Mouse (Mus musculus): ENCODE results near the gene Fbxl12. TPM values are rescaled to one million over a fixed set of nuclear protein-coding genes. Genes with fewer than 3 reads are reported as not detected.

The Fbxl12 gene
- polyA plus RNA-seq, 1 experiment from 2014 or later, result 20.5 TPM

DNA sequence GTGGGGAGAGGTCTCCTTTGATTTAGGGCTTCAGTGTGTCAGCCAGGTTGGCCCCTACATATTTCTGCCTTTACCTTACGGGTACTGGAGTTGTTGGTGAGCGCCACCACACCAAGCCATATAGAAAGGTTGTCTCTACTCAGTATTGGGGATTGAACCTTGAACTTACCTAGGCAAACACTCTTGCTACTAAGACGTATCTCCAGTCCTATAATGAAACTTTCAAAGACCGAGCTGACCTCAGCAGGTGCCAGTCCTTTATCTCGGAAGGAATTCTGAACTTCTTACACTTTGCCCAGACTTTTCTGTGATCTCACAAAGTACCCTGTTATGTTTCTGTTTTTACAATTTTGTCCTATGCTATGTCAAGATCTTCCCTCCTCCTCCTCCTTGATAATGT, 32.6 kb downstream of the Fbxl12 start:
- Histone ChIP-seq H3K9ac (replicated peaks) (no peak overlapping the region), H3K36me3 (0 out of 2 replicates have a peak, but pooled peaks cover 7% of the 10 kb centered on the region), H3K4me2 (replicated peaks) (no peak overlapping the region), H3K4me1 (no peaks in the 10 kb centered on the region; the same call in 1 of the 2 replicates), H3K4me3 (no peak overlapping the region), H3K27me3 (no peaks in the 10 kb centered on the region), H3K27ac (replicated peaks) (no peak overlapping the region), H3K9me3 (no peaks in the 10 kb centered on the region)
- ATAC-seq (ENCODE audit: low FRiP score, low read depth), result no peak
- 85% methylated on average over 5 of the region's 5 CpGs for WGBS

- WGBS, result 92% methylated on average over 5 of the region's 5 CpGs
- Histone ChIP-seq H3K9me3 (no peaks in the 10 kb centered on the region), H3K27me3 (no peaks in the 10 kb centered on the region), H3K9ac (replicated peaks) (no peak overlapping the region), H3K4me3 (no peak overlapping the region), H3K4me2 (replicated peaks) (no peak overlapping the region), H3K27ac (replicated peaks) (no peak overlapping the region), H3K4me1 (peaks cover 7% of the 10 kb centered on the region), H3K36me3 (0 out of 2 replicates have a peak, but pooled peaks cover 7% of the 10 kb centered on the region)
- ATAC-seq (ENCODE audit: low FRiP score, low read depth), result no peak
Measured at GRCm38 (mm10) chr9:20609831-20610464, 34.6 kb downstream of the Fbxl12 start.

DNA sequence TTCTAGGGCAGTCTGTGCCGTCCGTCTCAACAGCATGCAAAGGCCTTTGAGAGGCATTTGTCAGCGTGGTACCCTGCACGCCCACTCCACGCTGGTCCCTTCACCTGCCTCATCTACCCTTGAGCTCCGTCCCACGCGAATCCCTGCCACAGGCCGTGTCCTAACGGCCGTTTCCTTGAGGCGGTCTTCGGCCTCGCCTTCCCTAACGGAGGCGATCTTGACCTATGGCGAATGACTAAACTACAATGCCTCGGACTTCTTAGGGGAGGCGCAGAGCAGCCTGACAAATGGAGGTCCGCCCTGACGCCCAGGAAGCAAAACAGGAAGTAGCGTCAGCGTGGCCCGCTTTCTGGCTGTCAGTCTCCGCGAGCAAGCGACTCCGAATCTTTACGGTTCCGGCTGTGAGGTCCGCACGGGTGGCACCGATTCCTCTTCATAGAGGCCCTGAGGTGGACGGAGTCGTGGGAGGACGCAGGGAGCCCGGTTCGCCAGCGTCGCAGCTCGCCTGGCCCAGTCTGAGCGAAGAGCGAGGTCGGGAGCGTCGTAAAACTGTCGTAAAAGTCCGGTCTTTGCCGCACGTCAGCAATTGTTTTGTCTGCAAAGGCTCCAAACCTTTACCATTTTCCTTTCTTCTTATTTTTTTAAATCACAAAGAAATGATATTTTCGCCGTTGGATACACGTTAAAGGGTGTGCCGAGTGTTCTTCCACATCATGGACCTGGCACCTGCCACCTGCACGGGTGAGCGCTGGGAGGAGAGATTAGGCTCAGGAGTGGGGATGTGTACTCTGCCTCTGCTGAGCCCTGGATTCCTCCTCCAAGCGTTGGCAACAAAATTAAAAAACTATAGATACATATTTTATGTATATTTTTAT, 37.2 kb downstream of the Fbxl12 start:
- under 1% methylated on average over 57 of the region's 57 CpGs for WGBS

GRCm38 (mm10) chr9:20606269-20606668, 38.3 kb downstream of the Fbxl12 start:
- WGBS, result 94% methylated on average over 1 of the region's 1 CpGs
- Histone ChIP-seq H3K27me3 (no peaks in the 10 kb centered on the region), H3K9me3 (no peaks in the 10 kb centered on the region), H3K27ac (replicated peaks) (no peak overlapping the region), H3K4me2 (replicated peaks) (peak overlapping the region; percentile 65), H3K4me3 (peak overlapping the region; percentile 71), H3K36me3 (peaks cover 9% of the 10 kb centered on the region; the same call in 1 of the 2 replicates), H3K9ac (replicated peaks) (no peak overlapping the region; the same call in 1 of the 2 replicates), H3K4me1 (peaks cover 7% of the 10 kb centered on the region)
- no peak for ATAC-seq (ENCODE audit: low FRiP score, low read depth)

More for the DNA sequence above, 37.2 kb downstream of the Fbxl12 start:
- peak overlapping the region; percentile 95 for H3K27ac ChIP-seq (replicated peaks)
- H3K4me2 ChIP-seq (replicated peaks), result peak overlapping the region; percentile 65
- peak; percentile 89 for ATAC-seq (ENCODE audit: low FRiP score, low read depth)
- no peaks in the 10 kb centered on the region for H3K9me3 ChIP-seq
- peak overlapping the region; percentile 71 for H3K4me3 ChIP-seq
- H3K36me3 ChIP-seq, result 0 out of 2 replicates have a peak, but pooled peaks cover 7% of the 10 kb centered on the region
- peaks cover 7% of the 10 kb centered on the region for H3K4me1 ChIP-seq
- no peaks in the 10 kb centered on the region for H3K27me3 ChIP-seq
- peak overlapping the region; percentile 78 for H3K9ac ChIP-seq (replicated peaks)

DNA sequence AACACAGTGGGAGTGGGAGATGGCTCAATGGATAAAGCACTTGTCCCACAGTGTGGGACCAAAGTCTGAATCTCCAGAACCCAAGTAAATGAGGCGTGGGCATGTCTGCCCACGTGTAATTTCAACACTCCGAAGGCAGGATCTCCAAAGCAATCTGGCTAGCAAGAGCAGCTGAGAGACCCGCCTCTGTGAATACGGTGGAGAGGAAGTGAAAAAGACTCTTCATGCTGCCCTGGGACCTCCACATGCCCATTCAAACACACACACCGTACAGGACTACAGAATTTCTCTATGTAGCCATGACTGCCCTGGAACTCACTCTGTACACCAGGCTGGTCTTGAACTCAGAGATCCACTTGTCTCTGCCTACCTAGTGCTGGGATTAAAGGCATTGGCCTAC, 43.3 kb downstream of the Fbxl12 start:
- Histone ChIP-seq H3K9me3 (no peaks in the 10 kb centered on the region), H3K9ac (replicated peaks) (no peak overlapping the region), H3K27me3 (no peaks in the 10 kb centered on the region), H3K4me1 (0 out of 2 replicates have a peak, but pooled peaks cover under 1% of the 10 kb centered on the region), H3K4me3 (no peak overlapping the region), H3K4me2 (replicated peaks) (no peak overlapping the region), H3K27ac (replicated peaks) (no peak overlapping the region), H3K36me3 (peaks cover 14% of the 10 kb centered on the region)
- no peak for ATAC-seq (ENCODE audit: low FRiP score, low read depth)
- 83% methylated on average over 6 of the region's 6 CpGs for WGBS

DNA sequence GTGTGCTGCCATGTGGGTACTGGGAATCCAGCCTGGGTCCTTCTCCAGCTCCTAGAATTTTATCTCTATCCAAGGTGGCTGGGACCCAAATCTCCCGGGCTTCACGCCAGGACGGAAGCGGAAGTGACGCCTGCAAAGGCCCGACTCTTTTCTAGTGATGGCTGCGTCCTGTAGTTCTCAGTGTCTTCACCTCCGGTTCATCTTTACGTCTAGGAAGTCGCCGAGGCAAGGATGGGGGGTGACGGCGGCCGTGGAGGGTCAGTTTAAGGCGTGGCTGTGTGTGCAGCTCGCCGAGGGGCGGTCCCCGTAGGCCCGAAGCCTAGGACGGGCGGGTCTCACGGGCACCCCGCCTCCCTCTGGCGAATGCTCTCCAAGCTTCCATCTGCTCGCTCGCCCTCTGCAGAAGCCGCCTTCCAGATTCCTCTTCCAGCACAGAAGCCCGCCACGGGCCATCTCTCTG, 63.4 kb downstream of the Fbxl12 start, which contains the start of gene Zfp846:
Zfp846 (plus strand) TSS at position 117 of the 460 bp plus-strand sequence.
- Histone ChIP-seq H3K4me2 (replicated peaks) (peak within 1 kb of the TSS; percentile 59), H3K4me1 (peaks cover 3% of the 10 kb centered on the region), H3K27me3 (peaks cover 17% of the 10 kb centered on the region), H3K9me3 (no peaks in the 10 kb centered on the region), H3K9ac (replicated peaks) (peak within 1 kb of the TSS; percentile 77), H3K4me3 (peak within 1 kb of the TSS; percentile 62), H3K27ac (replicated peaks) (peak within 1 kb of the TSS; percentile 89), H3K36me3 (no peaks in the 10 kb centered on the region)
- WGBS, result under 1% methylated on average over 30 of the region's 30 CpGs
- ATAC-seq (ENCODE audit: low FRiP score, low read depth), result peak; percentile 98

GRCm38 (mm10) chr9:20576591-20576990, 68.0 kb downstream of the Fbxl12 start:
- 76% methylated on average over 2 of the region's 2 CpGs for WGBS

GRCm38 (mm10) chr9:20571060-20571459, 73.5 kb downstream of the Fbxl12 start:
- no peak for ATAC-seq (ENCODE audit: low FRiP score, low read depth)
- H3K4me2 ChIP-seq (replicated peaks), result no peak overlapping the region
- no peak overlapping the region for H3K4me3 ChIP-seq
- H3K4me1 ChIP-seq, result no peaks in the 10 kb centered on the region
- H3K36me3 ChIP-seq, result no peaks in the 10 kb centered on the region
- no peak overlapping the region for H3K9ac ChIP-seq (replicated peaks)
- H3K27me3 ChIP-seq, result peaks cover 12% of the 10 kb centered on the region
- no peaks in the 10 kb centered on the region for H3K9me3 ChIP-seq
- H3K27ac ChIP-seq (replicated peaks), result no peak overlapping the region

More at GRCm38 (mm10) chr9:20576591-20576990, 68.0 kb downstream of the Fbxl12 start:
- Histone ChIP-seq H3K4me3 (no peak overlapping the region), H3K9ac (replicated peaks) (no peak overlapping the region), H3K4me1 (no peaks in the 10 kb centered on the region), H3K9me3 (no peaks in the 10 kb centered on the region), H3K27ac (replicated peaks) (no peak overlapping the region), H3K36me3 (no peaks in the 10 kb centered on the region), H3K4me2 (replicated peaks) (no peak overlapping the region), H3K27me3 (peaks cover 31% of the 10 kb centered on the region)
- no peak for ATAC-seq (ENCODE audit: low FRiP score, low read depth)

Other genes starting within 250 kb of the Fbxl12 start
- gene Zfp26, start 184.6 kb downstream of the Fbxl12 start, polyA plus RNA-seq (2016; fragmentation: Nextera tagmentation; extraction: Ambion mirVana), result 30.3 and 33.7 TPM in 2 replicates
- 34.3 and 34.6 TPM in 2 replicates for gene Zfp426, start 152.0 kb downstream of the Fbxl12 start, polyA plus RNA-seq (2016; fragmentation: Nextera tagmentation; extraction: Ambion mirVana)
- gene Zfp266, start 123.3 kb downstream of the Fbxl12 start, polyA plus RNA-seq (2016; fragmentation: Nextera tagmentation; extraction: Ambion mirVana), result 166 and 168 TPM in 2 replicates
- gene Zfp846, start 63.5 kb downstream of the Fbxl12 start, polyA plus RNA-seq (2016; fragmentation: Nextera tagmentation; extraction: Ambion mirVana), result 31.6 and 32.7 TPM in 2 replicates
- 463 and 492 TPM in 2 replicates for gene Ubl5, start 1.9 kb downstream of the Fbxl12 start, polyA plus RNA-seq (2016; fragmentation: Nextera tagmentation; extraction: Ambion mirVana)
- 54.6 and 54.8 TPM in 2 replicates for gene Pin1, start 7.3 kb upstream of the Fbxl12 start, polyA plus RNA-seq (2016; fragmentation: Nextera tagmentation; extraction: Ambion mirVana)
- 40.8 and 42.9 TPM in 2 replicates for gene Olfm2, start 101.6 kb upstream of the Fbxl12 start, polyA plus RNA-seq (2016; fragmentation: Nextera tagmentation; extraction: Ambion mirVana)
- gene Col5a3, start 170.3 kb upstream of the Fbxl12 start, polyA plus RNA-seq (2016; fragmentation: Nextera tagmentation; extraction: Ambion mirVana), result 0.63 and 0.84 TPM in 2 replicates
- not detected in 2 replicates for gene Rdh8, start 173.7 kb upstream of the Fbxl12 start, polyA plus RNA-seq (2016; fragmentation: Nextera tagmentation; extraction: Ambion mirVana)
- gene A230050P20Rik, start 223.9 kb upstream of the Fbxl12 start, polyA plus RNA-seq (2016; fragmentation: Nextera tagmentation; extraction: Ambion mirVana), result 1.3 and 1.8 TPM in 2 replicates
- gene Angptl6, start 235.0 kb upstream of the Fbxl12 start, polyA plus RNA-seq (2016; fragmentation: Nextera tagmentation; extraction: Ambion mirVana), result 4.3 TPM in 2 replicates
- 55.3 and 62.7 TPM in 2 replicates for gene Ppan, start 243.4 kb upstream of the Fbxl12 start, polyA plus RNA-seq (2016; fragmentation: Nextera tagmentation; extraction: Ambion mirVana)

Measured in midbrain, embryonic 12.5 days (tissue).